Mouse (Mus musculus) midbrain, embryonic 11.5 days (tissue): ENCODE results near the gene Pnp2. TPM values are rescaled to one million over a fixed set of nuclear protein-coding genes. Genes with fewer than 3 reads are reported as not detected.

Source experiments
- ATAC-seq: fragments of 200-750 bp; cut with Nextera tagmentation; 2 replicates; pipeline ENCODE4 v1.8.0; 2017; ENCODE audit warnings: moderate TSS enrichment, moderate library complexity; ENCODE audit not compliant: low FRiP score
- DNase-seq: peaks from one replicate; pipeline ENCODE4 v3.0.0; 2015; ENCODE audit warnings: low spot score; ENCODE audit errors: missing footprints
- H3K27ac ChIP-seq: fragments of 300-500 bp; sonication (generic); 2 replicates; pipeline ENCODE4 v1.5.1; 2014; ENCODE audit warnings: low read depth, low read length
- H3K27me3 ChIP-seq: fragments of 300-500 bp; sonication (generic); 2 replicates; pipeline ENCODE4 v1.6.1; 2014; ENCODE audit warnings: mild to moderate bottlenecking, low read length, moderate library complexity, mixed read lengths; ENCODE audit not compliant: control insufficient read depth, insufficient read depth
- H3K36me3 ChIP-seq: fragments of 300-500 bp; sonication (generic); 2 replicates; pipeline ENCODE4 v1.6.1; 2014; ENCODE audit warnings: mild to moderate bottlenecking, low read length, moderate library complexity, mixed read lengths; ENCODE audit not compliant: control insufficient read depth, insufficient read depth
- H3K4me1 ChIP-seq: fragments of 300-500 bp; sonication (generic); 2 replicates; pipeline ENCODE4 v1.6.1; 2014; ENCODE audit warnings: low read length; ENCODE audit not compliant: control insufficient read depth, insufficient read depth
- H3K4me2 ChIP-seq: fragments of 300-500 bp; sonication (generic); 2 replicates; pipeline ENCODE4 v1.6.1; 2014; ENCODE audit warnings: mild to moderate bottlenecking, moderate library complexity
- H3K4me3 ChIP-seq: fragments of 300-500 bp; sonication (generic); 2 replicates; pipeline ENCODE4 v1.5.1; 2014; ENCODE audit warnings: low read depth, low read length
- H3K9ac ChIP-seq: fragments of 300-500 bp; sonication (generic); 2 replicates; pipeline ENCODE4 v1.6.1; 2014; ENCODE audit warnings: low read length
- H3K9me3 ChIP-seq: fragments of 300-500 bp; sonication (generic); 2 replicates; pipeline ENCODE4 v1.6.1; 2016; ENCODE audit warnings: low read length; ENCODE audit not compliant: control insufficient read depth
- WGBS: fragments of 180-500 bp; shearing (Covaris S2); extraction: QIAGEN DNeasy Blood & Tissue Kit; methylation state at CpG from one replicate; pipeline ENCODE4 v1.1.7; 2014; 5-methylcytosine and 5-hydroxymethylcytosine counted together
- polyA plus RNA-seq: library from polyadenylated mRNA; unstranded; fragments of >200 nt; fragmentation: Nextera tagmentation; extraction: Ambion mirVana; gene quantifications from 2 replicates; pipeline ENCODE4 v1.2.1, GENCODE M21; 2014

The Pnp2 gene
- polyA plus RNA-seq, 1 experiment from 2014 or later = 0.55 TPM

DNA sequence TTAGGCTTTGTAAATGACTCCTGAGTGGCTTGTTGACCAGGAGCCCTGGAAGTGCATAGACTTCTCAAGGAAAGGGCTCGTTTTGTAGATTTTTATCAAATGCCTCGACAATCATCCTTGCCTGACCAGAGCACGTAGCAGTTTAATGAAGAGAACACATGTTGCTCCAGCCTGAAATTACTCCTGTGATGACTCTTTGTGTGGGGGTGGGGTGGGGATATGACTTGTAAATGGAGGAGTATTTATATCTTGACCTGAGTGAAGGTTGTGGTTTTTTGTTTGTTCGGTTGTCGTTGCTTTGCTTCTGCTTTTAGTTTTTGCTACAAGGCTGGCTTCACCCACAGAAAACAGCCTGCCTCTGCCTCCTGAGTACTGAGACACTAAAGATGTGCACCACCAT, 26.0 kb downstream of the Pnp2 start:
- 90% methylated on average over 5 of the region's 5 CpGs for WGBS
- Histone ChIP-seq H3K9ac (no peak overlapping the region), H3K4me1 (no peaks in the 10 kb centered on the region), H3K4me2 (no peak overlapping the region), H3K27me3 (no peaks in the 10 kb centered on the region), H3K36me3 (no peaks in the 10 kb centered on the region), H3K9me3 (no peaks in the 10 kb centered on the region), H3K27ac (no peak overlapping the region), H3K4me3 (no peak overlapping the region)
- no peak for DNase-seq
- no peak for ATAC-seq

GRCm38 (mm10) chr14:50987668-50988067, 31.9 kb downstream of the Pnp2 start:
- H3K9me3 ChIP-seq = no peaks in the 10 kb centered on the region
- no peak overlapping the region for H3K4me3 ChIP-seq
- ATAC-seq (no peak), DNase-seq (no peak)
- H3K9ac ChIP-seq = no peak overlapping the region
- no peak overlapping the region for H3K4me2 ChIP-seq
- no peaks in the 10 kb centered on the region for H3K36me3 ChIP-seq
- no peaks in the 10 kb centered on the region for H3K27me3 ChIP-seq
- H3K27ac ChIP-seq = no peak overlapping the region
- WGBS = 83% methylated on average over 2 of the region's 2 CpGs
- H3K4me1 ChIP-seq = no peaks in the 10 kb centered on the region

- ATAC-seq = no peak
- Histone ChIP-seq H3K36me3 (no peaks in the 10 kb centered on the region), H3K4me3 (no peak overlapping the region), H3K9ac (no peak overlapping the region), H3K4me2 (no peak overlapping the region), H3K4me1 (no peaks in the 10 kb centered on the region), H3K27me3 (no peaks in the 10 kb centered on the region), H3K27ac (no peak overlapping the region), H3K9me3 (no peaks in the 10 kb centered on the region)
- peak; percentile 17 for DNase-seq
- 84% methylated on average over 3 of the region's 3 CpGs for WGBS
These were observed 35.2 kb downstream of the Pnp2 start for GRCm38 (mm10) chr14:50991037-50991436.

DNA sequence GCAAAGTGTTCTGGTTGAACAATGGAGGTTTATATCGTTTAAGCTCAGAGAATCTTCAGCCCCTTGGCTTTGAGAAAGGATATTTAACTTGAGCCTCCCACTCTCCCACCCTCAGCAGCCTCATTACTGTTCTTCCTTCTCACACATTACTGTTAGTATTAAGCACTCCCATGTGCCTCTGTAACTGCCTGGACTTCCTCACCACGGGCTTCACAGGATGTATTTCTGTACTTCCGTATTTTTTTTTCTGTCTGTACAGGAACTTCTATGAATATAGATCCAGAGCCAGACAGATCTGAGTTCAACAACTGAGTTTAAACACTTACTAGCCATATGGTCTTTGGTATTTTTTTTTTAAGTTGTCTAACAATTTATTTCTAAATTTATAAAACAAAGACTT, 41.3 kb downstream of the Pnp2 start:
- WGBS = 86% methylated on average over 3 of the region's 3 CpGs

DNA sequence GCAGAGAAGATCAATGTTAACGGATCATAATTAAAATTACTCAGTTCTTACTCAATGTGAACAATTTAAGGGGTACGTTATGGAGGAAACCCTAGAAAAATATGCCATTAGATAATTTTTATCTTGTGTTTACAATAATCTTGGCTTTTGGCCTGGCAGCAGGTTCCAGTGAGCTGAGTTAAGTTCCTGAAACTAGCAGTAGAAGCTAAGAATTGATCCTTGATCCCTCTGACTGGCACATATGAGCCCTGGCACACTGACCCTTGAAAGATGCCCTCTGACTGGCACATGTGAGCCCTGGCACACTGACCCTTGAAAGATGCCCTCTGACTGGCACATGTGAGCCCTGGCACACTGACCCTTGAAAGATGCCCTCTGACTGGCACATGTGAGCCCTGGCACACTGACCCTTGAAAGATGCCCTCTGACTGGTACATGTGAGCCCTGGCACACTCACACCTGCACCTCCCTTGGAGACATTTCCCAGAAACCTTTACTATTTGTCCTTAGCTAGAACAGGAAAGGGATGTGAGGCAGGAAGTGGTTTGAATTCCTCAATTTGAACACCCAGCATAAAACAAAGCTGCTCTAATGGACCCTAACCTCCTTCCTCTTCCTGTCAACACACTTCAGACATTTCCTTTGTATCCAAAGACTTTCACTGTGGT, 42.3 kb downstream of the Pnp2 start:
- no peaks in the 10 kb centered on the region for H3K9me3 ChIP-seq
- H3K27me3 ChIP-seq = no peaks in the 10 kb centered on the region
- DNase-seq (no peak), ATAC-seq (no peak)
- H3K36me3 ChIP-seq = no peaks in the 10 kb centered on the region
- WGBS = 89% methylated on average over 2 of the region's 2 CpGs
- no peaks in the 10 kb centered on the region for H3K4me1 ChIP-seq
- no peak overlapping the region for H3K4me3 ChIP-seq
- no peak overlapping the region for H3K27ac ChIP-seq
- no peak overlapping the region for H3K4me2 ChIP-seq
- no peak overlapping the region for H3K9ac ChIP-seq

More for the DNA sequence above, 41.3 kb downstream of the Pnp2 start:
- H3K27ac ChIP-seq = no peak overlapping the region
- H3K9me3 ChIP-seq = no peaks in the 10 kb centered on the region
- H3K4me2 ChIP-seq = no peak overlapping the region
- ATAC-seq (no peak), DNase-seq (no peak)
- H3K4me1 ChIP-seq = no peaks in the 10 kb centered on the region
- H3K9ac ChIP-seq = no peak overlapping the region
- no peak overlapping the region for H3K4me3 ChIP-seq
- H3K36me3 ChIP-seq = no peaks in the 10 kb centered on the region
- H3K27me3 ChIP-seq = no peaks in the 10 kb centered on the region

DNA sequence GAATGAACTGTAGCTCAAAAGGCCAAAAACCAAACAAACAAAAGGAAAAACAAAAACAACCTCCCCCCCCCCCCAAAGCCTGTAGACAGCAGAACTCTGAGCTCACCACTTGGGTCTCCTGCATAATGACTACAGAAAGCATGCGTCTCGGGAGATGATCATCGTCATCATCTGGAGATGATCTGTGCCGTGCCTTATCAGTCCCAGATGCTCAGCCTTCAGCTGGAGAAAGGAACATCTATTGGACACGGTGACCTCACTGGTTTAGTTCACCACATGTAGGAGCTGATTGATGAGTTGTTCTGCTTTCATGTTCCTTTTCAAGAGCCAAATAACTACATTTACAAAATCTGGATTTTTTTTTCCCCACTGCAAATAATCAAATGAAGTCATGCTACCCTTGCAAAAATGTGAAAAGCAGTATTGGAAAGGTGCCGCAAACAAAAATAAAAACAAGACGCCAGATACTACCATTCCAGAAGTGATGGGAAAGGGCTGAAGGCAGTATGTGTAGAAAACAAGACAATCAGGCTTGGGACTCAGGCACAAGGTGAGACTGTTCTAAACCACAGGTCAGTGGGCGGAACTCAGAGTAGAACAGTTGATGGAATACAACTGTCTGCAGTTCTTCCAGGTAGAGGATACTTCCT, 51.5 kb downstream of the Pnp2 start, which contains the start of gene Rnase10:
Rnase10 (plus strand) TSS at position 600 of the 650 bp plus-strand sequence.
- H3K9ac ChIP-seq = no peak within 1 kb of the TSS
- no peaks in the 10 kb centered on the region for H3K27me3 ChIP-seq
- DNase-seq = no peak
- no peak for ATAC-seq
- 87% methylated on average over 8 of the region's 8 CpGs for WGBS
- H3K4me3 ChIP-seq = no peak within 1 kb of the TSS
- H3K36me3 ChIP-seq = no peaks in the 10 kb centered on the region
- H3K4me1 ChIP-seq = no peaks in the 10 kb centered on the region
- H3K9me3 ChIP-seq = no peaks in the 10 kb centered on the region
- no peak within 1 kb of the TSS for H3K4me2 ChIP-seq
- no peak within 1 kb of the TSS for H3K27ac ChIP-seq

GRCm38 (mm10) chr14:51007914-51008713, 52.3 kb downstream of the Pnp2 start:
- Histone ChIP-seq H3K4me3 (no peak overlapping the region), H3K4me2 (no peak overlapping the region), H3K27me3 (no peaks in the 10 kb centered on the region), H3K4me1 (no peaks in the 10 kb centered on the region), H3K36me3 (no peaks in the 10 kb centered on the region), H3K9ac (no peak overlapping the region), H3K27ac (no peak overlapping the region), H3K9me3 (no peaks in the 10 kb centered on the region)
- ATAC-seq (no peak), DNase-seq (no peak)
- WGBS = 85% methylated on average over 13 of the region's 13 CpGs

GRCm38 (mm10) chr14:51008781-51009180, 53.0 kb downstream of the Pnp2 start:
- WGBS = 82% methylated on average over 4 of the region's 4 CpGs
- no peaks in the 10 kb centered on the region for H3K36me3 ChIP-seq
- no peak overlapping the region for H3K4me2 ChIP-seq
- DNase-seq = no peak
- no peaks in the 10 kb centered on the region for H3K27me3 ChIP-seq
- H3K27ac ChIP-seq = no peak overlapping the region
- H3K9me3 ChIP-seq = no peaks in the 10 kb centered on the region
- no peak overlapping the region for H3K4me3 ChIP-seq
- H3K9ac ChIP-seq = no peak overlapping the region
- ATAC-seq = no peak
- H3K4me1 ChIP-seq = no peaks in the 10 kb centered on the region

- Histone ChIP-seq H3K36me3 (no peaks in the 10 kb centered on the region), H3K27ac (no peak overlapping the region), H3K4me3 (no peak overlapping the region), H3K9me3 (no peaks in the 10 kb centered on the region), H3K9ac (no peak overlapping the region), H3K4me1 (no peaks in the 10 kb centered on the region), H3K4me2 (no peak overlapping the region), H3K27me3 (no peaks in the 10 kb centered on the region)
- DNase-seq = no peak
- 86% methylated on average over 6 of the region's 6 CpGs for WGBS
- no peak for ATAC-seq
These were observed 53.8 kb downstream of the Pnp2 start for GRCm38 (mm10) chr14:51009572-51009971.
